Mouse (Mus musculus) stomach, embryonic 14.5 days (tissue): ENCODE data around the gene Slc44a1. TPM values are rescaled to one million over a fixed set of nuclear protein-coding genes. Genes with fewer than 3 reads are reported as not detected.
A peak's percentile ranks its signal among the peaks of the same experiment; 100 is the strongest.

Source experiments
- ATAC-seq: fragments of 200-750 bp; cut with Nextera tagmentation; 2 replicates; pipeline ENCODE4 v1.8.0; 2017; ENCODE audit warnings: low read depth, moderate TSS enrichment; ENCODE audit not compliant: insufficient number of reproducible peaks, insufficient read depth, low FRiP score
- H3K27ac ChIP-seq: fragments of 300-500 bp; sonication (generic); 2 replicates; pipeline ENCODE4 v1.5.1; 2014; ENCODE audit warnings: mild to moderate bottlenecking, low read length, moderate library complexity, mixed read lengths
- H3K27me3 ChIP-seq: fragments of 300-500 bp; sonication (generic); 2 replicates; pipeline ENCODE4 v1.6.1; 2014; ENCODE audit warnings: low read length, control low read depth, mixed read lengths; ENCODE audit not compliant: control insufficient read depth, insufficient read depth
- H3K36me3 ChIP-seq: fragments of 300-500 bp; sonication (generic); 2 replicates; pipeline ENCODE4 v1.6.1; 2014; ENCODE audit warnings: mild to moderate bottlenecking, control low read depth, low read length, moderate library complexity, mixed read lengths; ENCODE audit not compliant: control insufficient read depth, insufficient read depth
- H3K4me1 ChIP-seq: fragments of 300-500 bp; sonication (generic); 2 replicates; pipeline ENCODE4 v1.6.1; 2014; ENCODE audit warnings: low read length, control low read depth, mixed read lengths; ENCODE audit not compliant: control insufficient read depth, insufficient read depth
- H3K4me2 ChIP-seq: fragments of 300-500 bp; sonication (generic); replicated peaks from 2 replicates; pipeline ENCODE4 v1.6.1; 2014; ENCODE audit warnings: low read depth, low read length, control low read depth
- H3K4me3 ChIP-seq: fragments of 300-500 bp; sonication (generic); 2 replicates; pipeline ENCODE4 v1.5.1; 2014; ENCODE audit warnings: low read depth, low read length, control low read depth
- H3K9ac ChIP-seq: fragments of 300-500 bp; sonication (generic); replicated peaks from 2 replicates; pipeline ENCODE4 v1.6.1; 2014; ENCODE audit warnings: low read depth, mild to moderate bottlenecking, control low read depth, low read length, moderate library complexity, mixed read lengths
- H3K9me3 ChIP-seq: fragments of 300-500 bp; sonication (generic); 2 replicates; pipeline ENCODE4 v1.6.1; 2016; ENCODE audit warnings: low read depth, low read length, control low read depth; ENCODE audit not compliant: control insufficient read depth
- WGBS: fragments of 180-500 bp; shearing (Covaris S2); extraction: QIAGEN DNeasy Blood & Tissue Kit; methylation state at CpG from one replicate; pipeline ENCODE4 v1.1.7; 2014; 5-methylcytosine and 5-hydroxymethylcytosine counted together
- polyA plus RNA-seq: library from polyadenylated mRNA; unstranded; fragments of >200 nt; fragmentation: Nextera tagmentation; extraction: Ambion mirVana; gene quantifications from 2 replicates; pipeline ENCODE4 v1.2.1, GENCODE M21; 2014

The Slc44a1 gene
- polyA plus RNA-seq, 1 experiment from 2014 or later = 39.4 TPM

GRCm38 (mm10) chr4:53588936-53589335 is 148.7 kb downstream of the Slc44a1 start:
- H3K4me1 ChIP-seq = no peaks in the 10 kb centered on the region
- no peak for ATAC-seq
- no peak overlapping the region for H3K4me2 ChIP-seq
- H3K9me3 ChIP-seq = no peaks in the 10 kb centered on the region
- no peaks in the 10 kb centered on the region for H3K36me3 ChIP-seq
- H3K4me3 ChIP-seq = no peak overlapping the region
- 74% methylated on average over 1 of the region's 1 CpGs for WGBS
- H3K27me3 ChIP-seq = no peaks in the 10 kb centered on the region
- H3K27ac ChIP-seq = no peak overlapping the region
- H3K9ac ChIP-seq = no peak overlapping the region

DNA sequence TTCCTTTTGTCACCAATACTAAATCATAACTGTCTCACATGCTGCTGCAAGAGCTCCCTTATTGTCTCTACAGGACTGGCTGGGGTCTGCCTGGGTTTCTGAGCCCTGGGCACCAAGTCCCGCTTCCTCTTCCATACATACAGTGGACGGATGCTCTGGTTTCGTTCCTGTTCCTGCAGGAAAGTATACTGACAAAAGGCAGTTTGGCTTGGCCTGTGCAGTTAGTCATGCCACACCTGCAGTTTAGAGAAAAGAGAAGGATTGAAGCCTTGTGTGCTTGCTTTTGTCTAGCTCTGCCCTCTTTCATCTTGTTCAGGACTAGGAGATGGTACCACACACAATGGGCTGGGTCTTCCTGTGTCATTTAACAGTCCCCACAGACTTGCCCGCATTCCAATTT is 149.3 kb downstream of the Slc44a1 start:
- H3K36me3 ChIP-seq = no peaks in the 10 kb centered on the region
- ATAC-seq = no peak
- 78% methylated on average over 4 of the region's 4 CpGs for WGBS
- H3K27me3 ChIP-seq = no peaks in the 10 kb centered on the region
- no peaks in the 10 kb centered on the region for H3K9me3 ChIP-seq
- H3K4me1 ChIP-seq = no peaks in the 10 kb centered on the region
- no peak overlapping the region for H3K4me3 ChIP-seq
- no peak overlapping the region for H3K4me2 ChIP-seq
- H3K27ac ChIP-seq = no peak overlapping the region
- no peak overlapping the region for H3K9ac ChIP-seq

DNA sequence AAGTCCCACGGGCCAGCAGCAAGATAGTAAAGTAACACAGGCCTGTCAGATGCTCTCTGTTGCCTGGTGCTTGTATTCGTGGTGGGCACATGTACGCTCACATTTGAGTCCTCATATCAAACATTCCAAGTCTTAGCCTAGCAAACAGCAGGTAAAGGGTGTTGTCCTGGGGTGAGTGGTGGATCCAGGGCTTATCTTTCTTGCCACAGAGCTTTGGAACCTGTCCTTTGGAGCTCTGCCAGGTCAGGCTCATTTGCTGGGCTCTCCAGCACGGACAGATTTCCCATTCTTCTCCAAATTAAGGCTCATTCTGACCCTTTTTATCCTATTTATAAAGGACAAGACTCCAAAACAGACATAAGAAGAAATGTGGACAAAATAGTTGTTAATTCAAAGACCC is 149.9 kb downstream of the Slc44a1 start:
- Histone ChIP-seq H3K9me3 (no peaks in the 10 kb centered on the region), H3K4me3 (no peak overlapping the region), H3K27ac (no peak overlapping the region), H3K36me3 (no peaks in the 10 kb centered on the region), H3K4me2 (no peak overlapping the region), H3K9ac (no peak overlapping the region), H3K27me3 (no peaks in the 10 kb centered on the region), H3K4me1 (no peaks in the 10 kb centered on the region)
- ATAC-seq = no peak
- WGBS = 62% methylated on average over 4 of the region's 4 CpGs

DNA sequence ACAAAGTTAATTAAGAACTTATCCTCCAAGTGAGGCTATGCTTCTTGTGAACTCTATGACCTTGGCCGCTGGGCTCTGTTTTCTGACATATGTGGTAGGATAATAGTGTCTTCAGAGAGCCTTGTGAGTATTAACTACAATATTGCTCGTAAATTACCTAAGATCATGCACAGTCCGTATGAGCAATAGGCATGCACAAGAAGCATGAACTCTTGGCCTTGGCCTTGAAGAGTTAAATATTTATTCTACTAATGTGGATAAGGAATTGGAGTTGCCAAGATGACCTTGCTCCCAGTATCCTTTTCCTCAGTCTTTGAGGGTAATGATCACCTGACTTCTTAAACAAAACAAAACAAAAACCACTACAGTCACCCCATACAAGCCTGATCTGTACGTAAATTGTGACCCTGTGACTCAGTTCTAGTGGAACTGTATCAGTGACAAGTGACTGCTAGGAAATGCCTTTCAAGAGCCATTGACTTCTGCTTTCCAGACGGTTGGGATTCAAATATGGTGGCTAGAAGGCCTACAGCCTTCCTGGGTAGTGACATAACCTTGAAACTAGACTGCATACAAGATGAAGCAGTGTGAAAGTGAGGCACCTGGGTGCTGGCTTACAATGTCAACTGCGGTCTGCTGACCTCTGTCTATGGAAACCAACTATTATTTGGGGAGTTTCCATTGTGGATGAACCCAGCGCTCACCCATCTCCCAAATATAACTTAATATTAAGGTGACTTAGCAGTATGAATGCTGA is 150.7 kb downstream of the Slc44a1 start:
- no peaks in the 10 kb centered on the region for H3K36me3 ChIP-seq
- H3K9me3 ChIP-seq = no peaks in the 10 kb centered on the region
- H3K4me1 ChIP-seq = no peaks in the 10 kb centered on the region
- no peak for ATAC-seq
- H3K4me2 ChIP-seq = no peak overlapping the region
- WGBS = 79% methylated on average over 7 of the region's 7 CpGs
- no peak overlapping the region for H3K27ac ChIP-seq
- no peak overlapping the region for H3K4me3 ChIP-seq
- no peaks in the 10 kb centered on the region for H3K27me3 ChIP-seq
- H3K9ac ChIP-seq = no peak overlapping the region

- WGBS = 85% methylated on average over 11 of the region's 11 CpGs
- no peaks in the 10 kb centered on the region for H3K9me3 ChIP-seq
- no peak for ATAC-seq
These were observed 151.3 kb downstream of the Slc44a1 start for GRCm38 (mm10) chr4:53591536-53591935.

DNA sequence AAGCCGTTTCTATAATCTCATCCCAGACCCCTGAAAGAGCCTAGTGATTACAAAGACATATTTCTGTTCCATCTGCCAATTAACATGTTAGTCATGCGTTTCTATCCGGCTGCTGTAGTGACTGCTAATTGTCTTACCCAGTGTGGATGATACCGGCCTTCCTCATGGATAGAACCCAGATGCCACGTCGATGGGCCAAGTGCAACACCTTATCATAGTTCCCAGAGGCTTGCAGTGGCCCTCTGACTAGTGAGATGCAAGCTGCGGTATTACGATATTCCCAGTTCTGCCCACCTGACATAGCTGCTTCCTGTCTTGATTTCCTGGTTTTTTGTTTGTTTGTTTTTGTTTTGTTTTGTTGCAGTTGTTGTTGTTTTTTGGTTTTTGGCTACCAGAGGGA is 151.7 kb downstream of the Slc44a1 start:
- H3K4me2 ChIP-seq = no peak overlapping the region
- ATAC-seq = no peak
- no peaks in the 10 kb centered on the region for H3K4me1 ChIP-seq
- no peaks in the 10 kb centered on the region for H3K9me3 ChIP-seq
- 0 out of 2 replicates have a peak overlapping the region, but pooled peaks have one; percentile 33 for H3K27ac ChIP-seq
- no peak overlapping the region for H3K9ac ChIP-seq
- H3K4me3 ChIP-seq = no peak overlapping the region
- H3K27me3 ChIP-seq = no peaks in the 10 kb centered on the region
- 78% methylated on average over 8 of the region's 8 CpGs for WGBS
- no peaks in the 10 kb centered on the region for H3K36me3 ChIP-seq

More at GRCm38 (mm10) chr4:53591536-53591935, 151.3 kb downstream of the Slc44a1 start:
- Histone ChIP-seq H3K4me2 (no peak overlapping the region), H3K27me3 (no peaks in the 10 kb centered on the region), H3K4me1 (no peaks in the 10 kb centered on the region), H3K36me3 (no peaks in the 10 kb centered on the region), H3K27ac (no peak overlapping the region), H3K4me3 (no peak overlapping the region), H3K9ac (no peak overlapping the region)

- H3K36me3 ChIP-seq = no peaks in the 10 kb centered on the region
- no peaks in the 10 kb centered on the region for H3K27me3 ChIP-seq
- 0 out of 2 replicates have a peak overlapping the region, but pooled peaks have one; percentile 33 for H3K27ac ChIP-seq
- H3K4me3 ChIP-seq = no peak overlapping the region
- no peak overlapping the region for H3K9ac ChIP-seq
- no peak for ATAC-seq
- H3K9me3 ChIP-seq = no peaks in the 10 kb centered on the region
- no peaks in the 10 kb centered on the region for H3K4me1 ChIP-seq
- H3K4me2 ChIP-seq = no peak overlapping the region
- 53% methylated on average over 9 of the region's 9 CpGs for WGBS
These were observed 152.2 kb downstream of the Slc44a1 start for GRCm38 (mm10) chr4:53592386-53592785.

GRCm38 (mm10) chr4:53594204-53594603 is 154.0 kb downstream of the Slc44a1 start:
- no peak overlapping the region for H3K4me3 ChIP-seq
- no peaks in the 10 kb centered on the region for H3K9me3 ChIP-seq
- H3K9ac ChIP-seq = no peak overlapping the region
- no peaks in the 10 kb centered on the region for H3K27me3 ChIP-seq
- H3K4me1 ChIP-seq = no peaks in the 10 kb centered on the region
- H3K4me2 ChIP-seq = no peak overlapping the region
- 40% methylated on average over 4 of the region's 4 CpGs for WGBS
- no peaks in the 10 kb centered on the region for H3K36me3 ChIP-seq
- no peak; the same call in 1 of the 2 replicates for ATAC-seq
- no peak overlapping the region for H3K27ac ChIP-seq
